Comparison of ENCODE assay signal across 9 mouse cellular contexts in genomic region chr4:103146339-103146738, GRCm38 (mm10). TPM values are rescaled to one million over a fixed set of nuclear protein-coding genes. Genes with fewer than 3 reads are reported as not detected.
DNase-seq lines count a peak whose midpoint lies in the region; ATAC-seq and TF ChIP-seq lines count a peak whose summit lies in the region.
"Had no signal": no experiment of that assay in that cellular context is flagged by ENCODE, and none has a peak within 500 bp of the region (broad histone marks: within the 10 kb centered on the region; RNA-seq: fewer than 3 reads in every experiment).

No protein-coding gene starts in this region.

- no peaks in the 10 kb centered on the region for H3K27me3 ChIP-seq in liver, postnatal 0 days (ENCODE audit: insufficient read depth, low read length)
- H3K27me3 ChIP-seq: hindbrain, embryonic 15.5 days had no signal

- peak; percentile 83 for TF ChIP-seq CTCF in liver, postnatal 0 days (IDR thresholded peaks at IDR 0.05; ENCODE audit: low read depth)

- 45% methylated on average over 5 of the region's 5 CpGs for WGBS in liver, postnatal 0 days (ENCODE audit: insufficient replicate concordance)

- no peak overlapping the region for H3K9ac ChIP-seq in liver, postnatal 0 days (replicated peaks)
- H3K9ac ChIP-seq: hindbrain, embryonic 15.5 days had no signal

- no peaks in the 10 kb centered on the region for H3K9me3 ChIP-seq in liver, postnatal 0 days (ENCODE audit: low read length)
- H3K9me3 ChIP-seq: hindbrain, embryonic 15.5 days had no signal

- ATAC-seq in common myeloid progenitor, adult 5-6 weeks (replicated peaks; ENCODE audit: low read depth, poor library complexity, severe bottlenecking), result peak; percentile 82
- no peak for ATAC-seq in liver, postnatal 0 days

- no peaks in the 10 kb centered on the region for H3K4me1 ChIP-seq in liver, postnatal 0 days (ENCODE audit: insufficient read depth)
- H3K4me1 ChIP-seq: hindbrain, embryonic 15.5 days had no signal

- no peak overlapping the region for H3K4me2 ChIP-seq in liver, postnatal 0 days (ENCODE audit: low read depth, low read length)
- H3K4me2 ChIP-seq: hindbrain, embryonic 15.5 days had no signal

- no peak overlapping the region for H3K4me3 ChIP-seq in liver, postnatal 0 days (ENCODE audit: low read depth, low read length)
- H3K4me3 ChIP-seq: hindbrain, embryonic 15.5 days had no signal

- no peak for TF ChIP-seq EP300 in liver, postnatal 0 days (IDR thresholded peaks at IDR 0.05; ENCODE audit: low read depth)

- peak; percentile 67 to 73 for DNase-seq in CD8-positive naive resting alpha-beta T cell, adult 2 months (ENCODE audit: low read depth in 2 of 2, low spot score in 2 of 2)
- DNase-seq in adrenal gland, adult 18-20 months (ENCODE audit: low spot score in 2 of 2), result peak; percentile 75 to 78
- DNase-seq in gastrocnemius, postnatal 10 days, result peak; percentile 87
- peak; percentile 71 to 93 for DNase-seq in kidney, postnatal 36 days
- peak; percentile 81 for DNase-seq in liver, postnatal 0 days
- DNase-seq in retina, embryonic 14.5 days (ENCODE audit: low spot score), result peak; percentile 89
- DNase-seq in thymus, postnatal 4 days, result peak; percentile 96

- H3K27ac ChIP-seq in liver, postnatal 0 days (ENCODE audit: low read depth), result no peak overlapping the region
- H3K27ac ChIP-seq: hindbrain, embryonic 15.5 days had no signal

- H3K36me3 ChIP-seq in liver, postnatal 0 days (replicated peaks; ENCODE audit: insufficient read depth, low read length), result peaks cover 74% of the 10 kb centered on the region

RNA-seq across cellular contexts. Expression of gene Wdr78, which starts 32.0 kb away (rescaled TPM):
- total RNA-seq in adrenal gland, adult 18-20 months (2021), result 1 to 10 TPM; 3.5 to 6.3 TPM
- total RNA-seq in common myeloid progenitor, adult 5-6 weeks (2017), result 6.3 and 6.5 TPM in 2 replicates
- total RNA-seq in gastrocnemius, postnatal 10 days (2021), result 1 to 10 TPM in 1 of 2 experiments, under 1 TPM in 1; 0.89 to 1.6 TPM
- 0.06 and 0.12 TPM in 2 replicates for polyA plus RNA-seq in liver, postnatal 0 days (2015; fragmentation: Nextera tagmentation; extraction: Ambion mirVana)

RNA-seq across cellular contexts. Expression of gene Mier1, which starts 32.1 kb away (rescaled TPM):
- 10 to 100 TPM; 51.8 to 53.2 TPM for total RNA-seq in adrenal gland, adult 18-20 months (2021)
- total RNA-seq in common myeloid progenitor, adult 5-6 weeks (2017), result 89.1 and 119 TPM in 2 replicates
- total RNA-seq in gastrocnemius, postnatal 10 days (2021), result 10 to 100 TPM; 28.1 to 35.4 TPM
- polyA plus RNA-seq in liver, postnatal 0 days (2015; fragmentation: Nextera tagmentation; extraction: Ambion mirVana), result 22.6 and 25.4 TPM in 2 replicates
